Mouse (Mus musculus) neutrophil, adult 5-6 weeks (primary cell): ENCODE data around the gene T. TPM values are rescaled to one million over a fixed set of nuclear protein-coding genes. Genes with fewer than 3 reads are reported as not detected.

Experiments
- ATAC-seq: fragments of 151-379, 151-347 bp; 2 replicates; pipeline ENCODE4 v1.8.0; 2017; ENCODE audit warnings: mild to moderate bottlenecking, moderate TSS enrichment; ENCODE audit not compliant: insufficient number of reproducible peaks, poor library complexity, low FRiP score, severe bottlenecking; ENCODE audit errors: extremely low read depth
- total RNA-seq: library from RNA; stranded (forward); fragments of 200-1000 nt; gene quantifications from 2 replicates; pipeline ENCODE4 v1.2.3, GENCODE M21; 2017

The T gene
- total RNA-seq, 1 experiment from 2014 or later, result not detected

DNA sequence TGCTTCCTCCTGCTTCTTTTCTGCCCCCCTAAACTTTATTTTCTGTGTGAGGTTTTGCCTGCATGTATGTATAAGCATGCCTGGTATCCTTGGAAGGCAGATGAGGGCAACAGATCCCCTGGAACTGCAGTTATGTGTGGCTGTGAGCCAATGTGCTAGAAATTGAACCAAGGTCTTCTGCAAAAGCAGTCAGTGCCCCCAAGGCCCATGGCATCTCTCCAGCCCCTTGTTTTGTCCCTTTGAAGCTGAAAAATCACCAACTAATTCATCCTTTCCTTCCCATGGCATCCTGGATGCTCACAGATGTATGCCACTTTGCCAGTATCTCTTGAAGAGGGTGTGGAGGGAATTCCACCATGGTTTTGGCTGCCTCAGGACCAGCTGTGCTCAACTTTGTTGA is 50.9 kb downstream of the T start:
- ATAC-seq, result no peak

DNA sequence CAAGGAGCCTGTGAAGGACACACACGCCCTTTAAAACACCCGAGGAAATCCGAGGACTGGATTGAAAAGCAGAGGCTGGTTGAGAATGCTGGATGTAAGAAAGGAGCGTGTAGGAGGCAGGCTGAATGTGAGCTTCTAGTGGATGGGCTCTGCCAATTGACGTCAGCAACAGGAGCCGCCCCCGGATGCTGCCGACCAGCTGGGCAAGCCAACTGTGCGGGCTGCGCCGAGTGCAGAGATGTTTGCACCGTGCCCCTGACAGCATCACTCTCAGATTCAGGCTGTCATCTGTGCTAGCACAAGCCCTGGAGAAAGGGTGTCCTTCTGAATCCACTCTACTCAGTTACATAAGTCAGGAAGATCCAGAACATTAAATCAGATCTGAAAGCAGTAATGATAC is 53.6 kb downstream of the T start:
- no peak for ATAC-seq

DNA sequence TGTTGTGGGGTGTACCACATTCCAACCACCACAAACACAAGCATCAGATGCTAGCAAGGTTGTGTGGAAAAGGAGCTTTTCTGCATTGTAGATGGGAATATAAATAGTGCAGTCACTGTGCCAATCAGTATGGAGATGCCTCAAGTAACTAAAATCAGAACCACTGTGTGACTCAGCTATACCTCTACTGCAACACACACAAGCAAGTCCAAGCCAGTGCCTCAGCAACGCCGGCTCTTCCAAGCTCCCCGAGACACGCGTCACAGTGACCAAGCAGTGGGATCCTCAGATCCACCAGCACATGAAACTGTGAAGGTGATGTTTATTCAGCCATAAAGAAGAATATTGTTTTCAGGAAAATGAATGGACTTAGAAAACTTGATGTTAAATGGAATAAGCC is 56.7 kb downstream of the T start:
- ATAC-seq, result no peak

Other genes starting within 250 kb of the T start
- 73.4 and 82.4 TPM in 2 replicates for gene Ccr6, start 198.4 kb upstream of the T start, total RNA-seq
- 113 and 123 TPM in 2 replicates for gene Mpc1, start 151.5 kb upstream of the T start, total RNA-seq
- gene Sft2d1, start 123.3 kb upstream of the T start, total RNA-seq, result 48.1 and 73.9 TPM in 2 replicates
- gene Prr18, start 97.0 kb upstream of the T start, total RNA-seq, result 0.98 and 1.5 TPM in 2 replicates
- gene T2, start 78.4 kb upstream of the T start, total RNA-seq, result not detected in 2 replicates
- 0.61 TPM in 1 of 2 replicates, not detected in the other for gene Pde10a, start 90.9 kb downstream of the T start, total RNA-seq
- not detected in 2 replicates for gene Gm17087, start 132.5 kb downstream of the T start, total RNA-seq